Mouse (Mus musculus) yolk sac, embryonic 10.5 days (tissue): ENCODE measurements around the gene Smc3.

Source experiments
- DNase-seq: peaks from one replicate; pipeline ENCODE4 v3.0.0-alpha.2; 2017; ENCODE audit warnings: low spot score

Gene Smc3

GRCm38 (mm10) chr19:53599757-53600539 lies at the start of gene Smc3:
Gene Smc3 (plus strand): TSS chr19:53600398.
- peak; percentile 98 for DNase-seq

- DNase-seq, result no peak
These were observed 49.2 kb upstream of the Smc3 start for GRCm38 (mm10) chr19:53550972-53551371.

GRCm38 (mm10) chr19:53552216-53552786 lies 47.9 kb upstream of the Smc3 start:
- DNase-seq, result peak; percentile 86

- DNase-seq, result peak; percentile 68
These were observed 47.4 kb upstream of the Smc3 start for GRCm38 (mm10) chr19:53552795-53553194.

GRCm38 (mm10) chr19:53554402-53554801 lies 45.8 kb upstream of the Smc3 start:
- peak; percentile 67 for DNase-seq

GRCm38 (mm10) chr19:53554981-53555616 lies 45.1 kb upstream of the Smc3 start:
- no peak for DNase-seq

GRCm38 (mm10) chr19:53556841-53557240 lies 43.4 kb upstream of the Smc3 start:
- DNase-seq, result no peak

GRCm38 (mm10) chr19:53557267-53557936 lies 42.8 kb upstream of the Smc3 start:
- DNase-seq, result no peak

GRCm38 (mm10) chr19:53560436-53560835 lies 39.8 kb upstream of the Smc3 start:
- no peak for DNase-seq

GRCm38 (mm10) chr19:53564174-53564573 lies 36.0 kb upstream of the Smc3 start:
- peak; percentile 60 for DNase-seq

GRCm38 (mm10) chr19:53565565-53566277 lies 34.5 kb upstream of the Smc3 start:
- DNase-seq, result no peak

GRCm38 (mm10) chr19:53567864-53568263 lies 32.3 kb upstream of the Smc3 start:
- DNase-seq, result no peak

GRCm38 (mm10) chr19:53568553-53568952 lies 31.6 kb upstream of the Smc3 start:
- DNase-seq, result no peak

GRCm38 (mm10) chr19:53571056-53571455 lies 29.1 kb upstream of the Smc3 start:
- no peak for DNase-seq

- no peak for DNase-seq
These were observed 28.4 kb upstream of the Smc3 start for GRCm38 (mm10) chr19:53571501-53572428.

GRCm38 (mm10) chr19:53572607-53573006 lies 27.6 kb upstream of the Smc3 start:
- DNase-seq, result no peak

- no peak for DNase-seq
These were observed 27.0 kb upstream of the Smc3 start for GRCm38 (mm10) chr19:53573151-53573550.

GRCm38 (mm10) chr19:53574131-53574530 lies 26.1 kb upstream of the Smc3 start:
- no peak for DNase-seq

GRCm38 (mm10) chr19:53574546-53574945 lies 25.7 kb upstream of the Smc3 start:
- DNase-seq, result no peak

- DNase-seq, result no peak
These were observed 24.7 kb upstream of the Smc3 start for GRCm38 (mm10) chr19:53575296-53576010.
